ENCODE assay signal across 26 mouse cellular contexts in genomic region chr10:117388637-117389370, GRCm38 (mm10).
"Had no signal": no experiment of that assay in that cellular context is flagged by ENCODE, and none has a peak within 500 bp of the region (broad histone marks: within the 10 kb centered on the region; RNA-seq: fewer than 3 reads in every experiment).

No protein-coding gene starts in this region.

- H3K9me3 ChIP-seq: heart, embryonic 10.5 days; heart, embryonic 12.5 days; hindbrain, embryonic 10.5 days; hindbrain, embryonic 12.5 days; intestine, embryonic 15.5 days; limb, embryonic 10.5 days; limb, embryonic 12.5 days; liver, embryonic 13.5 days had no signal

- H3K4me3 ChIP-seq: gastrocnemius, adult 2 months; heart, adult 2 months; heart, embryonic 10.5 days; heart, embryonic 12.5 days; hindbrain, embryonic 10.5 days; hindbrain, embryonic 12.5 days; intestine, embryonic 15.5 days; layer of hippocampus, adult 2 months; left cerebral cortex, adult 2 months; limb, embryonic 10.5 days; limb, embryonic 12.5 days; liver, embryonic 13.5 days had no signal

- H3K27me3 ChIP-seq: hindbrain, embryonic 12.5 days; intestine, embryonic 15.5 days had no signal

- DNase-seq: gastrocnemius, adult 2 months; gastrocnemius, postnatal 10 days; gastrocnemius, postnatal 25 days; heart, adult 2 months; heart, postnatal 10 days; heart, postnatal 4 days; kidney, adult 18-20 months; kidney, adult 8-10 months; kidney, postnatal 10 days; kidney, postnatal 25 days; kidney, postnatal 4 days; liver; liver, embryonic 13.5 days had no signal

- H3K4me2 ChIP-seq: heart, embryonic 12.5 days; hindbrain, embryonic 12.5 days; hindbrain, embryonic 14.5 days; intestine, embryonic 15.5 days; limb, embryonic 12.5 days had no signal

- ATAC-seq: hindbrain, embryonic 16.5 days; inflammation-experienced regulatory T-cells, adult 6 months; intestine, embryonic 15.5 days; intestine, postnatal 0 days had no signal

- H3K27ac ChIP-seq: gastrocnemius, adult 2 months; heart, adult 2 months; heart, embryonic 10.5 days; hindbrain, embryonic 10.5 days; hindbrain, embryonic 12.5 days; hindbrain, embryonic 14.5 days; intestine, embryonic 15.5 days; layer of hippocampus, adult 2 months; left cerebral cortex, adult 2 months; limb, embryonic 10.5 days; limb, embryonic 12.5 days; liver, embryonic 13.5 days had no signal

- H3K9ac ChIP-seq: heart, embryonic 12.5 days; hindbrain, embryonic 12.5 days; hindbrain, embryonic 14.5 days; intestine, embryonic 15.5 days; limb, embryonic 12.5 days; liver, embryonic 13.5 days had no signal

- H3K4me1 ChIP-seq: heart, embryonic 12.5 days; intestine, embryonic 15.5 days had no signal

- H3K36me3 ChIP-seq: heart, embryonic 10.5 days; heart, embryonic 12.5 days; hindbrain, embryonic 10.5 days; hindbrain, embryonic 12.5 days; intestine, embryonic 15.5 days; limb, embryonic 10.5 days; limb, embryonic 12.5 days; liver, embryonic 13.5 days had no signal
